Mouse (Mus musculus) CH12.LX (cell line): ENCODE data around the gene Rasal3. TPM values are rescaled to one million over a fixed set of nuclear protein-coding genes. Genes with fewer than 3 reads are reported as not detected.

Source experiments
- DNase-seq: peaks from one replicate; pipeline ENCODE4 v3.0.0-alpha.2; 2013; ENCODE audit errors: extremely low read depth
- H3K27ac ChIP-seq: 2 replicates; pipeline ENCODE4 v1.5.1; 2012; ENCODE audit warnings: low read depth, mild to moderate bottlenecking, control low read depth, moderate library complexity; ENCODE audit not compliant: insufficient read depth
- H3K27me3 ChIP-seq: replicated peaks from 2 replicates; pipeline ENCODE3; 2012; ENCODE audit warnings: inconsistent platforms
- H3K36me3 ChIP-seq, 2 experiments: replicated peaks in 1 of 2; 2 replicates each; pipeline versions ENCODE3 to v1.6.1; 2012; ENCODE audit warnings: inconsistent platforms in 1 of 2, low read length in 1 of 2, mild to moderate bottlenecking in 1 of 2, mixed read lengths in 1 of 2, moderate library complexity in 1 of 2; ENCODE audit not compliant: control insufficient read depth in 1 of 2, insufficient read depth in 1 of 2
- H3K4me1 ChIP-seq, 2 experiments: 2 replicates each; pipeline ENCODE4 v1.6.1; 2012; ENCODE audit warnings: inconsistent platforms in 1 of 2, moderate library complexity in 1 of 2; ENCODE audit not compliant: insufficient read depth in 2 of 2, control insufficient read depth in 1 of 2
- H3K4me2 ChIP-seq: 2 replicates; pipeline ENCODE4 v1.6.1; 2012; ENCODE audit warnings: low read depth, mild to moderate bottlenecking, control low read depth; ENCODE audit not compliant: poor library complexity, insufficient read depth, severe bottlenecking
- H3K4me3 ChIP-seq, 3 experiments: fragments of 150-350 bp in 1 of 3; sonication (generic) in 1 of 3; replicated peaks in 1 of 3; 2 replicates each; pipeline versions ENCODE3 to v1.5.1; 2011 to 2012; ENCODE audit warnings: low read depth in 2 of 3, low read length in 2 of 3, mild to moderate bottlenecking in 2 of 3, moderate library complexity in 2 of 3, control low read depth in 1 of 3, improper control_type of control experiment in 1 of 3, inconsistent platforms in 1 of 3, mixed read lengths in 1 of 3; ENCODE audit not compliant: poor library complexity in 1 of 3
- H3K79me2 ChIP-seq: replicated peaks from 2 replicates; pipeline ENCODE4 v1.6.1; 2012; ENCODE audit warnings: mild to moderate bottlenecking, moderate library complexity; ENCODE audit not compliant: control insufficient read depth, poor library complexity, insufficient read depth, severe bottlenecking; ENCODE audit errors: extremely low read depth
- H3K9ac ChIP-seq: 2 replicates; pipeline ENCODE4 v1.6.1; 2012; ENCODE audit warnings: low read depth, mild to moderate bottlenecking, control low read depth, moderate library complexity; ENCODE audit not compliant: insufficient read depth
- H3K9me3 ChIP-seq: replicated peaks from 2 replicates; pipeline ENCODE3; 2012; ENCODE audit warnings: low read length, inconsistent platforms, mixed read lengths
- BHLHE40 ChIP-seq: IDR thresholded peaks from 2 replicates; pipeline ENCODE4 v1.6.1; 2011; ENCODE audit warnings: mild to moderate bottlenecking, low read depth, low read length, improper control_type of control experiment
- CHD2 ChIP-seq: IDR thresholded peaks from 2 replicates; pipeline ENCODE4 v1.6.1; 2011; ENCODE audit warnings: low read length, improper control_type of control experiment
- CTCF ChIP-seq, 2 experiments: IDR thresholded peaks in 1 of 2; conservative IDR thresholded peaks in 1 of 2; 2 replicates each; pipeline ENCODE4 v1.5.1; 2011 to 2012; ENCODE audit warnings: low read depth in 2 of 2, low read length in 2 of 2, improper control_type of control experiment in 1 of 2, inconsistent platforms in 1 of 2, mild to moderate bottlenecking in 1 of 2, moderate library complexity in 1 of 2
- E2F4 ChIP-seq: IDR thresholded peaks from 2 replicates; pipeline ENCODE4 v1.6.1; 2011; ENCODE audit warnings: low read depth, low read length, improper control_type of control experiment; ENCODE audit not compliant: insufficient replicate concordance
- ELF1 ChIP-seq: IDR thresholded peaks from 2 replicates; pipeline ENCODE4 v1.6.1; 2014; ENCODE audit warnings: low read depth, mild to moderate bottlenecking, inconsistent platforms, low read length, improper control_type of control experiment
- EP300 ChIP-seq: IDR thresholded peaks from 2 replicates; pipeline ENCODE4 v1.6.1; 2011; ENCODE audit warnings: low read length, improper control_type of control experiment
- ETS1 ChIP-seq: conservative IDR thresholded peaks from 2 replicates; pipeline ENCODE4 v1.6.1; 2012; ENCODE audit warnings: low read depth, mild to moderate bottlenecking, inconsistent platforms, low read length, improper control_type of control experiment, moderate library complexity
- GABPA ChIP-seq: IDR thresholded peaks from 2 replicates; pipeline ENCODE4 v1.6.1; 2012; ENCODE audit warnings: low read depth, low read length, improper control_type of control experiment, inconsistent platforms; ENCODE audit not compliant: insufficient replicate concordance
- HCFC1 ChIP-seq: IDR thresholded peaks from 2 replicates; pipeline ENCODE4 v1.6.1; 2012; ENCODE audit warnings: low read depth, mild to moderate bottlenecking, inconsistent platforms, low read length, improper control_type of control experiment
- IRF4 ChIP-seq: IDR thresholded peaks from 2 replicates; pipeline ENCODE4 v1.6.1; 2014; ENCODE audit warnings: low read depth, mild to moderate bottlenecking, inconsistent platforms, low read length, improper control_type of control experiment
- JUN ChIP-seq: IDR thresholded peaks from 2 replicates; pipeline ENCODE4 v1.6.1; 2011; ENCODE audit warnings: low read depth, mild to moderate bottlenecking, low read length, improper control_type of control experiment, moderate library complexity; ENCODE audit not compliant: insufficient read depth
- JUND ChIP-seq: conservative IDR thresholded peaks from 2 replicates; pipeline ENCODE4 v1.6.1; 2011; ENCODE audit warnings: low read depth, low read length, improper control_type of control experiment
- KAT2A ChIP-seq: IDR thresholded peaks from 2 replicates; pipeline ENCODE4 v1.6.1; 2012; ENCODE audit warnings: low read length, improper control_type of control experiment, inconsistent platforms; ENCODE audit not compliant: insufficient replicate concordance
- MAFK ChIP-seq: IDR thresholded peaks from 2 replicates; pipeline ENCODE4 v1.6.1; 2011; ENCODE audit warnings: low read length, improper control_type of control experiment; ENCODE audit not compliant: insufficient replicate concordance
- MAZ ChIP-seq: IDR thresholded peaks from 2 replicates; pipeline ENCODE4 v1.6.1; 2012; ENCODE audit warnings: low read depth, mild to moderate bottlenecking, inconsistent platforms, low read length, improper control_type of control experiment, moderate library complexity
- MXI1 ChIP-seq: IDR thresholded peaks from 2 replicates; pipeline ENCODE4 v1.6.1; 2011; ENCODE audit warnings: mild to moderate bottlenecking, low read depth, low read length, improper control_type of control experiment
- MYC ChIP-seq: IDR thresholded peaks from 2 replicates; pipeline ENCODE4 v1.6.1; 2011; ENCODE audit warnings: low read depth, mild to moderate bottlenecking, improper control_type of control experiment, low read length
- NELFE ChIP-seq: IDR thresholded peaks from 2 replicates; pipeline ENCODE4 v1.6.1; 2011; ENCODE audit warnings: low read depth, low read length, improper control_type of control experiment
- NRF1 ChIP-seq: IDR thresholded peaks from 2 replicates; pipeline ENCODE4 v1.6.1; 2014; ENCODE audit warnings: low read depth, mild to moderate bottlenecking, inconsistent platforms, low read length, improper control_type of control experiment, moderate library complexity
- PAX5 ChIP-seq: IDR thresholded peaks from 2 replicates; pipeline ENCODE4 v1.6.1; 2012; ENCODE audit warnings: low read length, inconsistent platforms, mixed read lengths
- RCOR1 ChIP-seq: conservative IDR thresholded peaks from 2 replicates; pipeline ENCODE4 v1.6.1; 2012; ENCODE audit warnings: low read depth, mild to moderate bottlenecking, inconsistent platforms, low read length, improper control_type of control experiment
- SIN3A ChIP-seq: IDR thresholded peaks from 2 replicates; pipeline ENCODE4 v1.6.1; 2012; ENCODE audit warnings: low read length, improper control_type of control experiment, inconsistent platforms
- SMC3 ChIP-seq: IDR thresholded peaks from 2 replicates; pipeline ENCODE4 v1.6.1; 2011; ENCODE audit warnings: low read depth, low read length, improper control_type of control experiment
- UBTF ChIP-seq: IDR thresholded peaks from 2 replicates; pipeline ENCODE4 v1.6.1; 2012; ENCODE audit warnings: low read depth, mild to moderate bottlenecking, inconsistent platforms, low read length, improper control_type of control experiment, moderate library complexity
- ZC3H11A ChIP-seq: IDR thresholded peaks from 2 replicates; pipeline ENCODE4 v1.6.1; 2012; ENCODE audit warnings: low read depth, mild to moderate bottlenecking, inconsistent platforms, low read length, improper control_type of control experiment
- ZMIZ1 ChIP-seq: IDR thresholded peaks from 2 replicates; pipeline ENCODE4 v1.6.1; 2012; ENCODE audit warnings: low read depth, mild to moderate bottlenecking, inconsistent platforms, low read length, improper control_type of control experiment
- ZNF384 ChIP-seq: IDR thresholded peaks from 2 replicates; pipeline ENCODE4 v1.6.1; 2012; ENCODE audit warnings: low read depth, low read length, improper control_type of control experiment, inconsistent platforms
- dilution Hi-C: fragments of 300-500 bp; cut with MboI; formaldehyde crosslinking; loops from 2 replicates; pipeline ENCODE4 v1.14.3; 2020; ENCODE audit warnings: low sequenced_read_pairs; ENCODE audit not compliant: extremely low pct_unique_long_range_greater_than_20kb, extremely low pct_ligation_motif_present
- in situ Hi-C: fragments of 300-500 bp; cut with MboI; formaldehyde crosslinking; loops from 3 replicates; pipeline ENCODE4 v1.14.3; 2019; ENCODE audit warnings: low sequenced_read_pairs, low pct_ligation_motif_present, low pct_unique_long_range_greater_than_20kb, mixed read lengths
- polyA plus RNA-seq: library from polyadenylated mRNA; unstranded; fragments of >175 nt; gene quantifications from 2 replicates; pipeline ENCODE4 v1.2.1, GENCODE M21; 2012; ENCODE audit warnings: low read depth; ENCODE audit not compliant: insufficient read length
- total RNA-seq, 2 experiments: library from RNA; depleted of rRNA; stranded (reverse); fragments of 300-350 nt in 1 of 2; fragments of >200 nt in 1 of 2; gene quantifications; 2 replicates each; pipeline ENCODE4 v1.2.3; 2012 to 2014

Rasal3 gene
- total and polyA plus RNA-seq, 3 experiments: 18.1 to 83.2 (median 27.5) TPM

GRCm38 (mm10) chr17:32359928-32360327 lies 43.5 kb downstream of the Rasal3 start:
- dilution Hi-C loops: no loop called here
- Histone ChIP-seq H3K27ac (no peak overlapping the region), H3K4me1 (peaks cover 9 to 20% of the 10 kb centered on the region in 2 experiments), H3K27me3 (no peaks in the 10 kb centered on the region), H3K9ac (no peak overlapping the region), H3K4me3 (no peak overlapping the region), H3K79me2 (peaks cover 22% of the 10 kb centered on the region)
- no peak for DNase-seq
- in situ Hi-C loops: no loop called here
- TF ChIP-seq E2F4 (no peak), ZNF384 (no peak), IRF4 (no peak), JUN (no peak), MAFK (no peak), UBTF (no peak), MAZ (no peak), ETS1 (no peak), NRF1 (no peak), PAX5 (no peak), CTCF (conservative IDR thresholded peaks at IDR 0.05 in 1 of 2, IDR thresholded peaks at IDR 0.05 in 1 of 2; ENCODE audit: low read depth in 2 of 2, low read length in 2 of 2) (no peak)
- TF ChIP-seq, all 38 proteins: peak for 0
- no peak overlapping the region for H3K4me2 ChIP-seq
- peaks cover 65 to 80% of the 10 kb centered on the region in 2 experiments for H3K36me3 ChIP-seq
- no peaks in the 10 kb centered on the region for H3K9me3 ChIP-seq

DNA sequence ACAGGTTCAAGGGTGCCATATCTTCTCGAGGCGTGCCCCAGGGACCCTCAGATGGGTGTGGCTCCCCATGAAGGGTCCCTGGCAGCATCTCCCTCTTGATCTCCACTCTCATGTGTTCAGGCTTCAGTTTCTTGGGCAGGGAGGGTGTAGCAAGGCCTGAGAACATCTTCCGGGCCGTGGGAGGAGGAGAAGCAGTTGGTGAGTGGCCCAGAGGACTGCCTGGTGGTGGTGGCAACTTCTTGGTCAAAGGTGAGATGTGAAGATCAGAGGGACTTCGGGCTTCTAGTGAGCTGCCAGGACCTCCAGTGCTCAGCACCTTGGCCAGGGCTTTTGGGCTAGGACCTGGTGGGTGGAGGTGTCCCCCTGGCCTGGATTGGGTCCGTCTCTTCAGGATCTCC lies 44.4 kb downstream of the Rasal3 start:
- DNase-seq: no peak
- no peak overlapping the region for H3K27ac ChIP-seq
- H3K4me2 ChIP-seq: no peak overlapping the region
- H3K4me1 ChIP-seq: peaks cover 9 to 16% of the 10 kb centered on the region in 2 experiments
- no peaks in the 10 kb centered on the region for H3K9me3 ChIP-seq
- dilution Hi-C loops: no loop called here
- H3K36me3 ChIP-seq: peaks cover 73 to 90% of the 10 kb centered on the region in 2 experiments
- H3K9ac ChIP-seq: no peak overlapping the region
- no peaks in the 10 kb centered on the region for H3K27me3 ChIP-seq
- TF ChIP-seq ZC3H11A (no peak), BHLHE40 (no peak), ELF1 (no peak), E2F4 (no peak), MYC (no peak), NELFE (no peak), HCFC1 (no peak), JUND (no peak), IRF4 (no peak), KAT2A (no peak), PAX5 (no peak), GABPA (no peak), ZMIZ1 (no peak), RCOR1 (no peak), SIN3A (no peak), SMC3 (no peak), JUN (no peak), EP300 (no peak), MXI1 (no peak), CHD2 (no peak)
- TF ChIP-seq, all 38 proteins: peak for 0
- no peak overlapping the region for H3K4me3 ChIP-seq
- peaks cover 20% of the 10 kb centered on the region for H3K79me2 ChIP-seq
- in situ Hi-C loops: no loop called here
